Mouse (Mus musculus) central nervous system, embryonic 18 days (tissue): ENCODE measurements around the gene Pcbp4. TPM values are rescaled to one million over a fixed set of nuclear protein-coding genes. Genes with fewer than 3 reads are reported as not detected.

ENCODE experiments used
- polyA plus RNA-seq: library from polyadenylated mRNA; depleted of rRNA; stranded (reverse); fragments of >200 nt; gene quantifications from 2 replicates; pipeline ENCODE4 v1.2.3, GENCODE M21; 2012; rRNA removed

Pcbp4 gene
- 529 and 536 TPM in 2 replicates for polyA plus RNA-seq

DNA sequence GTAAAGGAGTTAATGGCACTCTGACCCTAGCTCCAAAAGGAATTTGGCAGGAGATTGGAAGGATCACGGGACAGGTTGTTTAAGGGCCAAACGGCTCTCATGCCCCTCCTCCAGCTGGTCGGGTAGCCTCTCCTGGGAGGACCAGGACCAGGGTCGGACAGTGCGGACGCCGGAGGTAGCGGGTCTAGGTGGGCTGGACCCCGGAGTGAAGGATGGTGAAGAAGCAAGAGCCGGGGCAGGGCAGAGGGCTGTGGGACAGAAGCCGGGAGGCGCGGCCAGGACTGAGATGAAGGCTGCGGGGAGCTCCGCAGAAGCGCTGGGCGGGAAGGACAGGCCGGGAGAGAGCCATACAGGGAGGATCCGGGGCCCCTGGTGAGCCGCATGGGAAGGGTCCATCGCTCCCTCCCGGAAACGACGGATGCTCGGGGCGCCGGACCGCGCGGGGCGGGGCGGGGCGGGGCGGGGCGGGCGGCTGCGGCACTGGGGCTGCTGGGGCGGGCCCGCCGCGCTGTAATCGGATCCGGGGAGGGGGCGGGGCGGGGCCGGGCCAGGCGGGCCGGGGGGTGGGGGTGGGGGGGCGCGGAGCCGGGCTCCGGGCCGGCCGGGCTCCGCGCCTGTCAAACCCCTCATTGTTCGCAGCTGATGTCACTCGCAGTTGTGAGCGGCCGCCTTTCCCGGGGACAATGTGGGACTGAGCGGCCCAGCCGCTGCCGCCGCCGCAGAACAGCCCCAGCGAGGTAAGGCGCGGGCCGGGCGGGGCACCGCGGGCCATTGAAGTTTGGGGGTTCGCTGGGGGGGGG lies at the start of gene Pcbp4:
Gene Pcbp4, plus strand, starts transcription at position 21 of the 800 bp plus-strand sequence.

GRCm38 (mm10) chr9:106429221-106430014 lies 23.7 kb upstream of the Pcbp4 start, which contains the start of gene Rpl29:
Rpl29 (plus strand) TSS chr9:106429454.

GRCm38 (mm10) chr9:106447348-106447747 lies 5.7 kb upstream of the Pcbp4 start, which contains the start of the genes Abhd14b and Abhd14a:
Abhd14b (plus strand) TSS chr9:106447459.
Abhd14a (minus strand) TSS chr9:106447678.

DNA sequence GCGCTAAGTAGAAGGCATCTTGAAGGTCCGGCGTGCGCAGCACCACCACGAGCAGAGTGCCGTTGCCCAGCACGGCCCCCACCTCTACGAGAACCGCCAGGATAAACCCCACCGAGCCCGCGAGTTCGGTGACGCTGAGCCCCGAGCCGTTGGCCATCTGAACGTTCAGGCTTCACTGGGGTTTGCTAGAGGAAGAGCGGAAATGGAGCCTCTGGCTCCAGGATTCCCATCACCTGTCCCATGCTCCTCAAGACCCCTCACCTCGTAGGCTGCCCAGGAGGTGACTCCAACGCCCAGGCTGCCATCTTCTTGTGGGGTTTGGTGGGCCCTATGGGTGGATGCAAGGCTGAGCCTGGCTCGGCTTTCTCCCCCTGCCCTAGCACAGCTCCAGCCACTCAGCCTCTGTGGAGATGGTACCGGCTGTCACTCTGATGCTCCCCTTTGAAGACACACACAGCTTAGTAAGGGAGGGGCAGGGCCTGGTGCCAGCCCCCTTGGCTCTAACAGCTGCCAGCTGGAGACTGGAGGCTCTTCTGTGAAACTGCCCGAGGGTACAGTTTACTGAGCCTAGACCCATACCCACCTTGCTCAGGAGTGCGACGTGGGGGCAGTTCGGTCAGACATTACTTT lies 12.6 kb downstream of the Pcbp4 start, which contains the start of gene Gpr62:
Gene Gpr62, minus strand, starts transcription at position 368 of the 630 bp plus-strand sequence.

DNA sequence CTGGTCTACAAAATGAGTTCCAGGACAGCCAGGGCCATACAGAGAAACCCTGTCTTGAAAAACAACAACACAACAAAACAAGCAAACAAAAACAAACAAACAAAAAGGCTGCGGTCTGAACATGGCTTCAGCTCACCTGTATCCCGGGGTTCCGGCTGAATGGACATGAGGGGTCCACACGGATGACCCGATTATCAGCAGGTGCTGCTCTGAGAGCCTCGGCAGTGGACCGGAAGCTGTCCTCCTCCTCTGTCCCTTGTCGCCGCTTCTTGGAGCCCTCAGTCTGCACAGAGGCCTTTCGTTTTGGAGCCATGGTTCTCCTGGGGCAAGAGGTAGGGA lies 22.5 kb downstream of the Pcbp4 start, which contains the start of gene Rrp9:
Gene Rrp9, plus strand, starts transcription at position 301 of the 339 bp plus-strand sequence.

GRCm38 (mm10) chr9:106476924-106477484 lies 23.9 kb downstream of the Pcbp4 start, which contains the start of gene Parp3:
Parp3 (minus strand) TSS chr9:106476949.

DNA sequence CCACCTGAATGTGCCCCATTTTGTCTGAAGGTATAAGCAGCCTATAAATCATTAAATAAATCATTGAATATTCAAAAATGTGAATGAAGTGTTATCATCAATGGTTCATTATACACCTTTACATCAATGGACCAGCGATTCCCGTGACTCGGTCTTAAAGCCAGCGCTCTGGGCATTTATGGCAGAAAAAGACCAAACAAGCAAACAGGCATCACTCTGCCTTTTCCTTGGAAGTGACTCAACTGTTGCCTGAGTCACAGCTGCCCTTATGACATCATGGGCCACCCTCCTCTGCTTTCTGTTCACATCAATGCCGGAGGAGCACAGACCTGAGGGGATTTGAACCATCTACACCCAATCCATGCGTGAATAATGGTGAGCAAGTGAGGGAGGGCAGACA lies 46.6 kb downstream of the Pcbp4 start, which contains the start of gene Iqcf1:
Gene Iqcf1, plus strand, starts transcription at position 301 of the 400 bp plus-strand sequence.

Other genes with a start within 250 kb of the Pcbp4 start
- gene Tlr9, start 230.7 kb upstream of the Pcbp4 start, polyA plus RNA-seq: 0.22 and 0.24 TPM in 2 replicates
- 78.6 and 80.9 TPM in 2 replicates for gene Alas1, start 204.6 kb upstream of the Pcbp4 start, polyA plus RNA-seq
- gene Poc1a, start 172.2 kb upstream of the Pcbp4 start, polyA plus RNA-seq: 8.3 and 9.5 TPM in 2 replicates
- 43.2 and 43.9 TPM in 2 replicates for gene Dusp7, start 84.7 kb upstream of the Pcbp4 start, polyA plus RNA-seq
- gene Rpl29, start 23.8 kb upstream of the Pcbp4 start, polyA plus RNA-seq: 797 and 834 TPM in 2 replicates
- 11.7 and 12.7 TPM in 2 replicates for gene Acy1, start 15.0 kb upstream of the Pcbp4 start, polyA plus RNA-seq
- gene Abhd14b, start 5.8 kb upstream of the Pcbp4 start, polyA plus RNA-seq: 21.1 and 21.6 TPM in 2 replicates
- 92.3 and 95.3 TPM in 2 replicates for gene Abhd14a, start 5.6 kb upstream of the Pcbp4 start, polyA plus RNA-seq
- gene Gpr62, start 12.6 kb downstream of the Pcbp4 start, polyA plus RNA-seq: 0.70 and 0.74 TPM in 2 replicates
- 55.4 and 57.4 TPM in 2 replicates for gene Rrp9, start 22.7 kb downstream of the Pcbp4 start, polyA plus RNA-seq
- 1.8 and 2.3 TPM in 2 replicates for gene Parp3, start 23.7 kb downstream of the Pcbp4 start, polyA plus RNA-seq
- not detected in 2 replicates for gene Iqcf1, start 46.7 kb downstream of the Pcbp4 start, polyA plus RNA-seq
- gene Iqcf5, start 61.3 kb downstream of the Pcbp4 start, polyA plus RNA-seq: 0.24 TPM in 1 of 2 replicates, not detected in the other
- not detected in 2 replicates for gene Iqcf3, start 108.3 kb downstream of the Pcbp4 start, polyA plus RNA-seq
- gene Iqcf4, start 117.7 kb downstream of the Pcbp4 start, polyA plus RNA-seq: not detected in 2 replicates
- not detected in 2 replicates for gene Iqcf6, start 173.3 kb downstream of the Pcbp4 start, polyA plus RNA-seq
- gene Grm2, start 202.8 kb downstream of the Pcbp4 start, polyA plus RNA-seq: 19.3 and 22.2 TPM in 2 replicates
- gene Tex264, start 232.6 kb downstream of the Pcbp4 start, polyA plus RNA-seq: 69.3 and 72.1 TPM in 2 replicates